Mouse (Mus musculus) hindbrain, embryonic 16.5 days (tissue): ENCODE results near the gene Gm11627. TPM values are rescaled to one million over a fixed set of nuclear protein-coding genes. Genes with fewer than 3 reads are reported as not detected.
"Not testable (repeated sequence)": the region's sequence is repeated elsewhere in the genome, so short reads cannot be mapped to it uniquely, and the experiment has no call there.

Experiments
- ATAC-seq: fragments of 200-750 bp; cut with Nextera tagmentation; 2 replicates; pipeline ENCODE4 v1.8.0; 2017; ENCODE audit warnings: moderate TSS enrichment, moderate library complexity
- H3K27ac ChIP-seq: fragments of 300-500 bp; sonication (generic); 2 replicates; pipeline ENCODE4 v1.5.1; 2014; ENCODE audit warnings: low read depth, mild to moderate bottlenecking, control low read depth, low read length, moderate library complexity
- H3K27me3 ChIP-seq: fragments of 300-500 bp; sonication (generic); replicated peaks from 2 replicates; pipeline ENCODE4 v1.6.1; 2014; ENCODE audit warnings: low read length; ENCODE audit not compliant: control insufficient read depth, insufficient read depth
- H3K36me3 ChIP-seq: fragments of 300-500 bp; sonication (generic); 2 replicates; pipeline ENCODE4 v1.6.1; 2014; ENCODE audit warnings: mild to moderate bottlenecking, low read length, moderate library complexity, mixed read lengths; ENCODE audit not compliant: control insufficient read depth, insufficient read depth
- H3K4me1 ChIP-seq: fragments of 300-500 bp; sonication (generic); 2 replicates; pipeline ENCODE4 v1.6.1; 2014; ENCODE audit warnings: low read depth, low read length; ENCODE audit not compliant: control insufficient read depth, insufficient read depth
- H3K4me2 ChIP-seq: fragments of 300-500 bp; sonication (generic); 2 replicates; pipeline ENCODE4 v1.6.1; 2014; ENCODE audit warnings: mild to moderate bottlenecking, low read length, control low read depth, moderate library complexity
- H3K4me3 ChIP-seq: fragments of 300-500 bp; sonication (generic); 2 replicates; pipeline ENCODE4 v1.5.1; 2014; ENCODE audit warnings: mild to moderate bottlenecking, low read length, control low read depth, moderate library complexity
- H3K9ac ChIP-seq: fragments of 300-500 bp; sonication (generic); 2 replicates; pipeline ENCODE4 v1.6.1; 2014; ENCODE audit warnings: low read depth, mild to moderate bottlenecking, control low read depth, low read length, moderate library complexity
- H3K9me3 ChIP-seq: fragments of 300-500 bp; sonication (generic); 2 replicates; pipeline ENCODE4 v1.6.1; 2014; ENCODE audit warnings: mild to moderate bottlenecking, low read length, moderate library complexity; ENCODE audit not compliant: control insufficient read depth
- WGBS: fragments of 180-500 bp; shearing (Covaris S2); extraction: QIAGEN DNeasy Blood & Tissue Kit; methylation state at CpG from one replicate; pipeline ENCODE4 v1.1.7; 2014; 5-methylcytosine and 5-hydroxymethylcytosine counted together
- polyA plus RNA-seq: library from polyadenylated mRNA; unstranded; fragments of >200 nt; fragmentation: Nextera tagmentation; extraction: Ambion mirVana; gene quantifications from 2 replicates; pipeline ENCODE4 v1.2.1, GENCODE M21; 2015

Gm11627 gene
- polyA plus RNA-seq, 1 experiment from 2014 or later: 4.1 TPM

DNA sequence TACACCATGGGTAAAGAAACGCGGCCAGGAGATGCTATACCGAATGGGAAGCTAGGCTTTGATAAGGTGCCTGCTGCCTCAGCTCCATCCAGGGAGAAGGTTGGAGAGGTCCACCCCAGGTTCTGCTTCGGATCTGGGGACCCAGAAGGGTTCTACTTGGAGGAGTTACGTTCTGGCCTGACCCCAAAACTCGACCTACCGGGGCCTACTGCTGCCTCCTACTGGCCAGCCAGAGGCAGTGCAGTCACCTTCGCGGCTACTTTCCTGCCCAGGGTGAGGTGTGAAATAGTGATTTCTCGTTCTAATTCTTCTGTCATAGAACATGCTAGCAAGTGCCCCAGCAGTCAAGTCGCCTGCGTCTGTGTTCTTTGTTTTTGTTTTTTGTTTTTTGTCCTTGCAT, 11.1 kb downstream of the Gm11627 start:
- WGBS: 78% methylated on average over 12 of the region's 12 CpGs
- H3K27ac ChIP-seq: no peak overlapping the region
- ATAC-seq: no peak

GRCm38 (mm10) chr11:102567723-102568122, 11.5 kb downstream of the Gm11627 start:
- WGBS: 95% methylated on average over 15 of the region's 15 CpGs
- no peaks in the 10 kb centered on the region for H3K27me3 ChIP-seq
- no peaks in the 10 kb centered on the region for H3K36me3 ChIP-seq
- no peak overlapping the region for H3K4me2 ChIP-seq
- H3K27ac ChIP-seq: no peak overlapping the region
- no peak overlapping the region for H3K9ac ChIP-seq
- no peak overlapping the region for H3K4me3 ChIP-seq
- H3K9me3 ChIP-seq: no peaks in the 10 kb centered on the region
- no peak for ATAC-seq
- no peaks in the 10 kb centered on the region for H3K4me1 ChIP-seq

More for the DNA sequence above, 11.1 kb downstream of the Gm11627 start:
- Histone ChIP-seq H3K36me3 (no peaks in the 10 kb centered on the region), H3K9ac (no peak overlapping the region), H3K4me3 (no peak overlapping the region), H3K4me2 (no peak overlapping the region), H3K4me1 (no peaks in the 10 kb centered on the region), H3K27me3 (no peaks in the 10 kb centered on the region), H3K9me3 (no peaks in the 10 kb centered on the region)

- ATAC-seq: no peak
- WGBS: 88% methylated on average over 6 of the region's 6 CpGs
Measured at GRCm38 (mm10) chr11:102567157-102567556, 12.1 kb downstream of the Gm11627 start.

GRCm38 (mm10) chr11:102566290-102566689, 13.0 kb downstream of the Gm11627 start:
- H3K27ac ChIP-seq: no peak overlapping the region
- no peaks in the 10 kb centered on the region for H3K27me3 ChIP-seq
- ATAC-seq: no peak
- H3K36me3 ChIP-seq: no peaks in the 10 kb centered on the region
- no peak overlapping the region for H3K4me3 ChIP-seq
- H3K4me2 ChIP-seq: no peak overlapping the region
- 90% methylated on average over 1 of the region's 1 CpGs for WGBS
- H3K4me1 ChIP-seq: no peaks in the 10 kb centered on the region
- H3K9me3 ChIP-seq: no peaks in the 10 kb centered on the region
- H3K9ac ChIP-seq: no peak overlapping the region

More at GRCm38 (mm10) chr11:102567157-102567556, 12.1 kb downstream of the Gm11627 start:
- H3K27ac ChIP-seq: no peak overlapping the region
- no peaks in the 10 kb centered on the region for H3K4me1 ChIP-seq
- H3K9ac ChIP-seq: no peak overlapping the region
- H3K4me3 ChIP-seq: no peak overlapping the region
- H3K36me3 ChIP-seq: no peaks in the 10 kb centered on the region
- H3K27me3 ChIP-seq: no peaks in the 10 kb centered on the region
- H3K9me3 ChIP-seq: no peaks in the 10 kb centered on the region
- H3K4me2 ChIP-seq: no peak overlapping the region

- H3K4me3 ChIP-seq: no peak overlapping the region
- H3K36me3 ChIP-seq: no peaks in the 10 kb centered on the region
- no peak overlapping the region for H3K9ac ChIP-seq
- no peak overlapping the region for H3K27ac ChIP-seq
- no peaks in the 10 kb centered on the region for H3K4me1 ChIP-seq
- no peak for ATAC-seq
- no peaks in the 10 kb centered on the region for H3K9me3 ChIP-seq
- no peak overlapping the region for H3K4me2 ChIP-seq
- no peaks in the 10 kb centered on the region for H3K27me3 ChIP-seq
Measured at GRCm38 (mm10) chr11:102565741-102566140, 13.5 kb downstream of the Gm11627 start.

DNA sequence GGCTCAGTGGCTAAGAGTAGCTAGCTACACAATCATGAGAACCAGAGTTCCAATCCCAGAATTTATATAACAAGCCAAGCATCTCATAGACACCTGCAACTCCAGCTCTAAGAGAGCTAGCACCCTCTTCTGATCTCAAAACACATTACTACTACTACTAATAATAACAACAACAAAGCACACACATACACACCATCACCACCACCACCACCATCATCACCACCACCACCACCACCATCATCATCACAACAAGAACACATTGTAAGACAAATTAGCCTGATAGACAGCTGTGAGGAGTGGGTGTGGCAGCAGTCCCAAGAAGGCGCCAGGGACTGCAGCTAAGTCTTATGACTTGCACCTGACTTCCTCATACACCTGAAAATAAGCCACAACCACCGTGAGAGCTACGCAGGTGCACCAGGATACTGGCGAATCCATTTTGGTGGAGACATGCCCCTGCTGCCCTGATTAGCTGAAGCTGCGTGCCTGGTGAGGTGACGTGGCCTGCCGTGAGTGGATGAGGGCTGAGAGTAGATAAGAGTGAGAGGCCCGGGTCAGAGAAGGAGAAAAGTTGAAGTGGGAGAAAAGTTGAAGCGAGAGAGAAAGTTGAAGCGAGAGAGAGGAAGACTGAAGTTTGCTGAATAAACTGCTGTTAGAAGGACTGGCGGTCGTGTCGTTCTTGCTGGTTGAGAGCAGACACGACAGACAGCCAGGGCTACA, 14.1 kb downstream of the Gm11627 start:
- 84% methylated on average over 14 of the region's 14 CpGs for WGBS
- H3K9me3 ChIP-seq, H3K9ac ChIP-seq, H3K4me1 ChIP-seq, H3K4me2 ChIP-seq, H3K27ac ChIP-seq, H3K4me3 ChIP-seq, H3K27me3 ChIP-seq, ATAC-seq, H3K36me3 ChIP-seq: not testable (repeated sequence)

- peaks cover 15% of the 10 kb centered on the region for H3K4me1 ChIP-seq
- no peak for ATAC-seq
- H3K4me3 ChIP-seq: no peak overlapping the region
- H3K9ac ChIP-seq: no peak overlapping the region
- no peak overlapping the region for H3K4me2 ChIP-seq
- 89% methylated on average over 5 of the region's 5 CpGs for WGBS
- H3K9me3 ChIP-seq: no peaks in the 10 kb centered on the region
- H3K36me3 ChIP-seq: no peaks in the 10 kb centered on the region
- no peak overlapping the region for H3K27ac ChIP-seq
- H3K27me3 ChIP-seq: no peaks in the 10 kb centered on the region
Measured at GRCm38 (mm10) chr11:102558704-102559103, 20.6 kb downstream of the Gm11627 start.

DNA sequence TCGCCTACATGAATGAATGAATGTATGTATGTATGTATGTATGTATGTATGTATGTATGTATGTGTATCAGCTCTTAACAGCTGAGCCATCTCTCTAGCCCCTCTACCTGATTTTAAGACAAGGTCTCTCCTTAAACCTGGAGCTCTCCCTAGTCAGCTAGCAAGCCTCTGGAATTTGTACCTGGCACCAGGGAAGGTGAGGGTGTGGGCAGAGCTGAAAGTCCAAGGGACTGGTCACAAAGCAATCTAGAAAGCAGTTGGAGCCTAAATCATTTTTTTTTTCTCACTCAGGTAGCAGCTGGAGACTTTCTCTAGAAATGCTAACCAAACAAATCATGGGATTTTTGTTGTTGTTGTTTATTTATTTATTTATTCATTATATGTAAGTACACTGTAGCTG, 21.9 kb downstream of the Gm11627 start:
- H3K4me2 ChIP-seq: no peak overlapping the region

DNA sequence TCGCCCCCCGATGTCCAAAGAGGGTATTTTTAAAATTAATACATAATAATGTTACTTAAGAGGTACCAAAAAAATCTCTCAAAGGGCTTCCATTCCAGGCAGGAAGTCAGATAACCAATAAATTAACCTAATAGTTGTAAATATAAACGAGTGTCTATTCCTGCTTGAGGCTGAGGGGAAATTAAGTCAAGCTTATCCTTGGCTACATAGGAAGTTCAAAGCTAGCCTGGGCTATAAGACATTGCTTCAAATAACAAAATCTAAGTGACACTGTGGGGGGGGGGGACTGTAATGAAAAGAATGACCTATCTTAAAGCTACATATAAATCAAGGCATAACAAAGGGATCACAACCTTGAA, 22.6 kb downstream of the Gm11627 start:
- peak overlapping the region; percentile 37 for H3K4me2 ChIP-seq
- no peak overlapping the region; the same call in 1 of the 2 replicates for H3K27ac ChIP-seq
- peak overlapping the region; percentile 99 for H3K4me3 ChIP-seq
- ATAC-seq: no peak
- no peaks in the 10 kb centered on the region for H3K9me3 ChIP-seq
- H3K9ac ChIP-seq: no peak overlapping the region
- H3K36me3 ChIP-seq: no peaks in the 10 kb centered on the region
- 16% methylated on average over 3 of the region's 3 CpGs for WGBS
- no peaks in the 10 kb centered on the region for H3K27me3 ChIP-seq
- peaks cover 17% of the 10 kb centered on the region for H3K4me1 ChIP-seq

More for the DNA sequence above, 21.9 kb downstream of the Gm11627 start:
- no peaks in the 10 kb centered on the region for H3K27me3 ChIP-seq
- ATAC-seq: no peak
- H3K4me1 ChIP-seq: peaks cover 17% of the 10 kb centered on the region
- H3K36me3 ChIP-seq: no peaks in the 10 kb centered on the region
- H3K9me3 ChIP-seq: no peaks in the 10 kb centered on the region
- 100% methylated on average over 1 of the region's 1 CpGs for WGBS
- no peak overlapping the region for H3K27ac ChIP-seq
- no peak overlapping the region for H3K9ac ChIP-seq
- no peak overlapping the region for H3K4me3 ChIP-seq
